Mouse (Mus musculus) adrenal gland, postnatal 0 days (tissue): Measurements from ENCODE around the gene Slpi. TPM values are rescaled to one million over a fixed set of nuclear protein-coding genes. Genes with fewer than 3 reads are reported as not detected.

ENCODE experiments used
- microRNA-seq: library from miRNA; unstranded; fragments of <30 nt; microRNA quantifications from one replicate; pipeline ENCODE4, GENCODE M21; 2016; ENCODE audit warnings: borderline replicate concordance; ENCODE audit not compliant: insufficient number of aligned reads
- polyA plus RNA-seq: library from polyadenylated mRNA; unstranded; fragments of >200 nt; fragmentation: Nextera tagmentation; extraction: Ambion mirVana; gene quantifications from 2 replicates; pipeline ENCODE4 v1.2.1, GENCODE M21; 2015

The Slpi gene
- 86.2 and 166 TPM in 2 replicates for polyA plus RNA-seq

GRCm38 (mm10) chr2:164389020-164389419 lies at the start of gene Slpi:
TSS of gene Slpi (minus strand) at chr2:164389095.

DNA sequence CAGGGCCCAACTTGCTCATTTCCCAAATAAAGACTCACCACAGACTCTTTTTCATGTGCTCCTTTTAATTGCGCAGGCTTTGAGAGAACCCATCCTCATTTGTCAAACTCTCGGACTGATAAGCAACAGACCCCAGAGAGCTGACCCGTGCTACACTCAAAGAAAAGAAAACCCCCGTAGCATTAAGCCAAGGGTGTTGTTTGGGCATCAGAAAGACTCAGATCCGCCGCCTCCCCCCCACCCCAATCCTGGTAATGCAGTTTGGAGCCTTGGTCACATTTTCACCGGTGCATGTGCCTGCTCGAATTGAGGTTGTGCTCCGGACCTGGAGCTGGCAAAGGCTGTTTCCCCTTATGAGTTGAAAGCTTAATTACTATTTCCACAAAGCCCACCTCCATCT lies 16.2 kb upstream of the Slpi start, which contains the start of gene Matn4:
TSS of gene Matn4 (minus strand) at position 101 of the 400 bp plus-strand sequence.

DNA sequence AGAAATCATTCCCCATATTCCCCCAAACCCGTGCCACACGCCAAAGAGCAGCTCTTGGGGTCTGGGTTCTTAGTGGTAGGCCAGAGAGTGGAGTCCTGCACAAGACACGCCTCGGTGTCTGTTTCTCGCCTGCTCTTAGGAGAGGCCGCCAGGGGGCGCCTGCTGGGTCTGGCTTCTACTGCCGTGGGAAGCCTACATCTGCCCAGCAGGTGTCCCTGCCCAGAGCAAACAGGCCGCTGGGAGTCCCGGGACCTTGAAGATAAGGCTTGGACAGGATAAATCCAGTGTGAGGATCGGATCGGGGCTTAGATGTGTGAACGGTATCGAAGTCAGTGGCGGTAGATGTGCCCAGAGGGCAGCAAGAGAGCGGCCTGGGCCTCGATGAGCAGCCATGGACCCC lies 14.0 kb upstream of the Slpi start, which contains the start of gene Rbpjl:
TSS of gene Rbpjl (plus strand) at position 236 of the 400 bp plus-strand sequence.

DNA sequence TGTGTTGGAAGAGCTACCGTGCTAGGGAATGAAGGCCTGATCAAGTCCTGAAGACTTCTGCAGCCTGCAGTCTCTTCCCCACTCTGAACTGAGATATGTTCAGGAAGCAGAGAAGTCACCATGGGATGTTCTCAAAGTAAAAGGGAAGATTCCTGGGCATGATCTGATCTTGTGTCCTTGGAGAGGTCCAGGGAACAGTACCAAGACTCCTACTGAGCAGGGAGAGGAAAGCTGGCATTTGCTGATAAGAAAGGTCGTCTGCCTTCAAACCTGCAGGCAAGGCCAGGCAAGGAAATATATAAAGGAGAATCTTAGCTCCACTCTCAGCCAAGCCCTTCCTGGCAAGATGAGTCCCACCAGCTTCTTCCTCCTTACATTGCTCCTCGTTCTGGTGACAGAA lies 56.5 kb downstream of the Slpi start, which contains the start of gene Svs5:
TSS of gene Svs5 (plus strand) at position 301 of the 400 bp plus-strand sequence.

GRCm38 (mm10) chr2:164316451-164316850 lies 72.4 kb downstream of the Slpi start, which contains the start of gene Svs6:
TSS of gene Svs6 (plus strand) at chr2:164316751.

Small RNA genes within 50 kb of the gene (microRNA-seq; reads per million reads assigned to microRNA genes)
- gene Mir7678: not detected

Other genes starting within 250 kb of the Slpi start
- 0.23 TPM in 1 of 2 replicates, not detected in the other for gene Kcns1, start 218.0 kb downstream of the Slpi start, polyA plus RNA-seq
- 0.09 TPM in 1 of 2 replicates, not detected in the other for gene Wfdc5, start 206.4 kb downstream of the Slpi start, polyA plus RNA-seq
- 0.33 and 1.1 TPM in 2 replicates for gene Wfdc12, start 198.5 kb downstream of the Slpi start, polyA plus RNA-seq
- 0.41 TPM in 1 of 2 replicates, not detected in the other for gene Wfdc15a, start 189.0 kb downstream of the Slpi start, polyA plus RNA-seq
- gene Wfdc15b, start 167.4 kb downstream of the Slpi start, polyA plus RNA-seq: 2.6 and 3.9 TPM in 2 replicates
- gene Svs2, start 150.6 kb downstream of the Slpi start, polyA plus RNA-seq: not detected in 2 replicates
- gene Svs3b, start 132.5 kb downstream of the Slpi start, polyA plus RNA-seq: not detected in 2 replicates
- gene Svs4, start 110.6 kb downstream of the Slpi start, polyA plus RNA-seq: not detected in 2 replicates
- gene Svs3a, start 99.8 kb downstream of the Slpi start, polyA plus RNA-seq: not detected in 2 replicates
- gene Svs6, start 72.3 kb downstream of the Slpi start, polyA plus RNA-seq: not detected in 2 replicates
- 0.23 TPM in 1 of 2 replicates, not detected in the other for gene Svs5, start 56.4 kb downstream of the Slpi start, polyA plus RNA-seq
- 0.21 and 0.22 TPM in 2 replicates for gene Rbpjl, start 14.0 kb upstream of the Slpi start, polyA plus RNA-seq
- gene Matn4, start 16.1 kb upstream of the Slpi start, polyA plus RNA-seq: 3.6 and 5.5 TPM in 2 replicates
- 50.7 and 62.6 TPM in 2 replicates for gene Sdc4, start 54.8 kb upstream of the Slpi start, polyA plus RNA-seq
- 49.8 and 57.1 TPM in 2 replicates for gene Sys1, start 67.9 kb upstream of the Slpi start, polyA plus RNA-seq
- gene Gm20458, start 71.9 kb upstream of the Slpi start, polyA plus RNA-seq: 16.1 and 24.0 TPM in 2 replicates
- gene Trp53tg5, start 84.6 kb upstream of the Slpi start, polyA plus RNA-seq: not detected in 2 replicates
- gene Dbndd2, start 97.0 kb upstream of the Slpi start, polyA plus RNA-seq: 7.4 and 25.1 TPM in 2 replicates
- 60.4 and 73.4 TPM in 2 replicates for gene Pigt, start 108.4 kb upstream of the Slpi start, polyA plus RNA-seq
- 3.7 and 24.5 TPM in 2 replicates for gene Wfdc2, start 173.3 kb upstream of the Slpi start, polyA plus RNA-seq
- not detected in 2 replicates for gene Spint3, start 184.4 kb upstream of the Slpi start, polyA plus RNA-seq
- 2.2 TPM in 2 replicates for gene Wfdc6a, start 196.4 kb upstream of the Slpi start, polyA plus RNA-seq
- gene Eppin, start 204.5 kb upstream of the Slpi start, polyA plus RNA-seq: 0.18 TPM in 1 of 2 replicates, not detected in the other
- gene Wfdc6b, start 224.4 kb upstream of the Slpi start, polyA plus RNA-seq: not detected in 2 replicates
- gene Wfdc8, start 224.5 kb upstream of the Slpi start, polyA plus RNA-seq: 0.26 TPM in 1 of 2 replicates, not detected in the other
- gene Wfdc16, start 249.7 kb upstream of the Slpi start, polyA plus RNA-seq: not detected in 2 replicates